Mouse (Mus musculus) liver, embryonic 14.5 days (tissue): ENCODE data around the gene Acacb. TPM values are rescaled to one million over a fixed set of nuclear protein-coding genes. Genes with fewer than 3 reads are reported as not detected.

Experiments used
- ATAC-seq: fragments of 200-750 bp; cut with Nextera tagmentation; 2 replicates; pipeline ENCODE4 v1.8.0; 2017; ENCODE audit warnings: moderate number of reproducible peaks, mild to moderate bottlenecking, moderate library complexity; ENCODE audit not compliant: insufficient read depth
- DNase-seq, 3 experiments: peaks; one replicate each; pipeline ENCODE4 v3.0.0-alpha.2; 2012 to 2013; ENCODE audit warnings: low read depth in 3 of 3, low spot score in 3 of 3
- H3K27ac ChIP-seq: fragments of 300-500 bp; sonication (generic); 2 replicates; pipeline ENCODE4 v1.5.1; 2014; ENCODE audit warnings: moderate library complexity, mild to moderate bottlenecking, control low read depth, inconsistent platforms
- H3K27me3 ChIP-seq: fragments of 300-500 bp; sonication (generic); 2 replicates; pipeline ENCODE4 v1.6.1; 2014; ENCODE audit warnings: mild to moderate bottlenecking, low read length, moderate library complexity; ENCODE audit not compliant: control insufficient read depth, insufficient read depth
- H3K36me3 ChIP-seq: fragments of 300-500 bp; sonication (generic); replicated peaks from 2 replicates; pipeline ENCODE4 v1.6.1; 2014; ENCODE audit warnings: low read depth; ENCODE audit not compliant: control insufficient read depth, insufficient read depth
- H3K4me1 ChIP-seq, 2 experiments: fragments of 200-500 bp in 1 of 2; fragments of 300-500 bp in 1 of 2; sonication (generic) in 1 of 2; replicated peaks; 2 replicates each; pipeline ENCODE4 v1.6.1; 2012 to 2014; ENCODE audit warnings: antibody characterized with exemption in 1 of 2, inconsistent platforms in 1 of 2, low read length in 1 of 2; ENCODE audit not compliant: control insufficient read depth in 2 of 2, insufficient read depth in 2 of 2
- H3K4me2 ChIP-seq: fragments of 300-500 bp; sonication (generic); 2 replicates; pipeline ENCODE4 v1.6.1; 2014; ENCODE audit warnings: low read depth, mild to moderate bottlenecking, control low read depth, moderate library complexity
- H3K4me3 ChIP-seq, 2 experiments: fragments of 200-500 bp in 1 of 2; fragments of 300-500 bp in 1 of 2; sonication (generic) in 1 of 2; 2 replicates each; pipeline ENCODE4 v1.5.1; 2012 to 2014; ENCODE audit warnings: low read depth in 2 of 2, low read length in 2 of 2, mild to moderate bottlenecking in 2 of 2, control low read depth in 1 of 2, inconsistent platforms in 1 of 2, moderate library complexity in 1 of 2; ENCODE audit not compliant: insufficient read depth in 1 of 2
- H3K9ac ChIP-seq: fragments of 300-500 bp; sonication (generic); replicated peaks from 2 replicates; pipeline ENCODE4 v1.6.1; 2014; ENCODE audit warnings: mild to moderate bottlenecking, control low read depth, moderate library complexity
- H3K9me3 ChIP-seq: fragments of 300-500 bp; sonication (generic); 2 replicates; pipeline ENCODE4 v1.6.1; 2016; ENCODE audit warnings: low read length, mixed read lengths; ENCODE audit not compliant: control insufficient read depth
- CTCF ChIP-seq: IDR thresholded peaks from 2 replicates; pipeline ENCODE4 v1.5.1; 2016; ENCODE audit warnings: antibody characterized with exemption, low read depth, control low read depth
- EP300 ChIP-seq: IDR thresholded peaks from 2 replicates; pipeline ENCODE4 v1.6.1; 2016; ENCODE audit warnings: antibody characterized with exemption, low read depth
- WGBS: fragments of 180-500 bp; shearing (Covaris S2); extraction: QIAGEN DNeasy Blood & Tissue Kit; methylation state at CpG from one replicate; pipeline ENCODE4 v1.1.7; 2014; ENCODE audit not compliant: insufficient replicate concordance; 5-methylcytosine and 5-hydroxymethylcytosine counted together
- polyA plus RNA-seq, 2 experiments: library from polyadenylated mRNA; depleted of rRNA in 1 of 2; stranded (reverse) in 1 of 2; unstranded in 1 of 2; fragments of >200 nt; fragmentation: Nextera tagmentation in 1 of 2; extraction: Ambion mirVana in 1 of 2; gene quantifications; 2 replicates each; pipeline versions ENCODE4 v1.2.1 to v1.2.3; 2012 to 2014

The Acacb gene
- polyA plus RNA-seq, 2 experiments = 0.22 to 0.44 TPM

DNA sequence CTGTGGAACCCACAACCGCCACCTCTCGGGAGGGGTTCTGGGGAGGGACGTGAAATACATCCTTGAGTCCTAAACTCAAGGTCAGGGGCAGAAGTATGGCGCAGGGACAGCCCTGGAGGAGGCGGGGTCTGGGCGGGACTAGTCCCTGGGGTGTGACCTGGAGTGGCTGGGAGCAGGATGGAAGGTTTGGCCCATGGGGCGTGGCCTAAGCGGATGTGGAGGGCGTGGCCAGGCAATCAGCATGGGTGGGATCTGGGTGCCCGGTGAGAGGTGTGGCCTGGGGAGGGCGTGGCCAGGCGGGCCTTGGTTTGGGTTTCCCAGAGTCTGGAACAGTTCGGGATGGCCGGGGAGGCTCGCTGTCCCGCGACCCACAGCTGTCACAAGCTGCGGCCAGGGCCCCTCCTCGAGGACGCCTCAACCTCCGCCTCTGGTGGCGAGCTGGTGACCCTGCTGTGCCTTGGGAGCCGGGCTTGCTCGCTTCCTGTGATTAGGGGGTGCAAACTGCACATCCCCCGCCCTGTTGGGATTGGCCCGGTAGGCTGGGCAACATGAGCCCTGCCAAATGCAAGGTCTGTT is 29.3 kb downstream of the Acacb start:
- H3K9me3 ChIP-seq = no peaks in the 10 kb centered on the region
- H3K27ac ChIP-seq = no peak overlapping the region
- under 1% methylated on average over 26 of the region's 26 CpGs for WGBS
- peak overlapping the region; percentile 45 to 51 for H3K4me3 ChIP-seq
- peaks cover 3% of the 10 kb centered on the region in 2 experiments; a peak in 2 of 4 replicates for H3K4me1 ChIP-seq
- DNase-seq (peak; percentile 84 to 90 (median 86)), ATAC-seq (peak; percentile 95)
- TF ChIP-seq CTCF = peak; percentile 18; the same call in 1 of the 2 replicates
- no peak for TF ChIP-seq EP300
- peak overlapping the region; percentile 65 for H3K4me2 ChIP-seq
- no peaks in the 10 kb centered on the region for H3K27me3 ChIP-seq
- H3K36me3 ChIP-seq = no peaks in the 10 kb centered on the region
- H3K9ac ChIP-seq = no peak overlapping the region

DNA sequence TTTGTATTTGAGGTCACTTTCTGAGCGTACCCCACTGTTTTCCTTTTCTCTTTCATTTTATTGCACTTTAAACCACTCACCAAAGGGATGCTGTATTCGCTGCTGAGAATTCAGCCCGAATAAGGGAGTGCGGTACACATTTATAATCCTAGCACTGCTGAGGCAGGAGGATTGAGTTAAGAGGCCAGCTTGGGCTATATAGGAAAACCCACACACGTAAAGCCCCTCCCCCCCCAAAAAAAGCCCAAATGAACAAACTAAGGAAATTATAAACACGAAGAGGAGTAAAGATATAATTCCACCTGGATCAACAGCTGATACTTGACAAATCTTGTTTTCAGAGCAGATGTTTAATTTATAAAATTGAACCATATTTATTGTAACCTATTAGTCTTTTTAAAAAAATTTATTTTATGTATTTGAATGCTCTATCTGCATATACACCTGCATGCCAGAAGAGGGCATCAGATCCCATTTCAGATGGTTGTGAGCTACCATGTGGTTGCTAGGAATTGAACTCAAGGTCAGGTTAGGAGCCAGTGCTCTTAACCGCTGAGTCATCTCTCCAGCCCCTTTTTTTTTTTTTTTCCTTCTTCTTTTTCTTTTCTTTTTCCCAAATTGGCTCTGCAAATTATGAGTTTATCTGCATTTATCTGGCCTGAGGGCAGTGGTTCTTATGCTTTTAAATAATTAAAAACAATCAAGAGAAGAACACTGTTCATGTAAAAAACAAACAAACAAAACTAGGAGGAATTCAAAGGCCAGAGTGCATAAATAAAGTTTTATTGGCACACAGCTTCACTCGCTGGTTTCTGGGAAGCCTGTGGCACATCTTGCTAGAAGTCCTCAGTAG is 30.4 kb downstream of the Acacb start:
- WGBS = 53% methylated on average over 8 of the region's 8 CpGs
- Histone ChIP-seq H3K27me3 (no peaks in the 10 kb centered on the region), H3K9me3 (no peaks in the 10 kb centered on the region), H3K4me2 (peak overlapping the region; percentile 65), H3K4me1 (peaks cover 3% of the 10 kb centered on the region in 2 experiments; a peak in 2 of 4 replicates), H3K36me3 (no peaks in the 10 kb centered on the region), H3K27ac (no peak overlapping the region), H3K4me3 (peak overlapping the region in 1 of 2 experiments; percentile 45; a peak in 2 of 4 replicates), H3K9ac (no peak overlapping the region)
- TF ChIP-seq EP300 (no peak), CTCF (0 out of 2 replicates have a peak, but pooled peaks have one; percentile 19)
- no peak for ATAC-seq
- DNase-seq = no peak

DNA sequence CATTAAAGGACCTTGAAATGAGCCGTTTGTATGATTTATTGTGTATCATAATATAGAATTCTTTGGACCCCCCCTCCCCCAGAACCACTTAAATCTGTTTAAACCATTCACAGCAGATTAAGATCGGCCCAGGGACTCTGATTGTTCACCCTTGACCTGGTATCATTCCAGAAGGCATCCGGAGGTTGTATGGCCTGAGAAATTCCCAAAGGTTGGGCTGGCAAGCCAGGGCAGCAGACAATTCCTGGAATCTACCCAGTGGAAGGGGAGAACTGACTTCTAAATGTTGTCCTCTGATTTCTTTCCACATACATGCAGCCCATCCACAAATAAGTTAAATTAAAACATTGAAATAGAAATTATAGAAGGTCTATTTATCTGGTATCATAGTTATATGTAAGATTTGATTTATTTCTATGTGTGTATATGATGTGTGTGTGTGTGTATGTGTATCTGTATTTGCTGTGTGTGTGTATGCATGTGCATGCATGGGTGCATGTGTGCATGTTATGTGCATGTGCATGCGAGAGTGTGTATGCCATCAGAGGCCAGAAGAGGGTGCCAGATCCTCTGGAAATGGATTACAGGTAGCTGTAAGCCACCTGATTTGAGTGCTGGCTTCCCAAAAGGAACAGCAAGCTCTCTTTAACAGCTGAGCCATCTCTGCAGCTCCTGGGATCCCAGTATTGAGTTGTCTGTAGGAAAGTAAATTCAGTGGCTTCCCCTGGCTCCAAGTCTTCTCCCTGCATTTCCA is 31.8 kb downstream of the Acacb start:
- no peak overlapping the region for H3K4me2 ChIP-seq
- H3K4me1 ChIP-seq = peaks cover 3% of the 10 kb centered on the region in 2 experiments; a peak in 2 of 4 replicates
- H3K9ac ChIP-seq = no peak overlapping the region
- H3K4me3 ChIP-seq = no peak overlapping the region
- no peaks in the 10 kb centered on the region for H3K9me3 ChIP-seq
- ATAC-seq = no peak
- no peaks in the 10 kb centered on the region for H3K27me3 ChIP-seq
- no peaks in the 10 kb centered on the region for H3K36me3 ChIP-seq
- TF ChIP-seq CTCF (no peak; the same call in 1 of the 2 replicates), EP300 (no peak)
- WGBS = 59% methylated on average over 4 of the region's 4 CpGs
- DNase-seq = no peak
- no peak overlapping the region for H3K27ac ChIP-seq

DNA sequence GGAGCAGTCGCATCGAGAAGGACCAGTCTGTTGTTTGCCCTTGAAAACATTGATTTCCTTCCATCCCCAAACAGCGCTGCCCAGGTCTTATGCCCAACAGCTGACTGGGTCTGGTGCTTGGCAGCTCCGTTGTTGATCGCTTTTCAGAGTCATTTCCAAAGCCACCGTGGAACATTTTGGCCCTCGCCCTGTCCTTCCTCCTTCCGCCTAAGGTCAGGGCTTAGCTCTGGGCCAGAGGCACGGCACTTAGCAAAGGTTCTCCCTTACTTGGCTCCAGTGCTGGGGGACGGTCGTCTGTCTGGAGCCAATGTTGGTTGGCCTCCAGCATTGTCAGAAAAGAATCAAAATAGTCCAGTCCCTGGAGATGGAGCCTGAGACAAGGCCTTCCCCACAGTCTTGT is 33.2 kb downstream of the Acacb start:
- H3K4me1 ChIP-seq = peaks cover 3% of the 10 kb centered on the region in 2 experiments; a peak in 2 of 4 replicates
- H3K27ac ChIP-seq = no peak overlapping the region
- no peak overlapping the region for H3K9ac ChIP-seq
- H3K4me2 ChIP-seq = no peak overlapping the region
- no peak for ATAC-seq
- no peak overlapping the region for H3K4me3 ChIP-seq
- DNase-seq = no peak
- no peaks in the 10 kb centered on the region for H3K36me3 ChIP-seq
- WGBS = 69% methylated on average over 11 of the region's 11 CpGs
- H3K9me3 ChIP-seq = no peaks in the 10 kb centered on the region
- no peaks in the 10 kb centered on the region for H3K27me3 ChIP-seq
- TF ChIP-seq EP300 (no peak), CTCF (no peak)
